Mouse (Mus musculus) liver (tissue): ENCODE results near the gene Lrtm1.

Source experiments
- DNase-seq: peaks from one replicate; pipeline ENCODE4 v3.0.0-alpha.2; 2020; ENCODE audit warnings: mixed read lengths

The Lrtm1 gene

DNA sequence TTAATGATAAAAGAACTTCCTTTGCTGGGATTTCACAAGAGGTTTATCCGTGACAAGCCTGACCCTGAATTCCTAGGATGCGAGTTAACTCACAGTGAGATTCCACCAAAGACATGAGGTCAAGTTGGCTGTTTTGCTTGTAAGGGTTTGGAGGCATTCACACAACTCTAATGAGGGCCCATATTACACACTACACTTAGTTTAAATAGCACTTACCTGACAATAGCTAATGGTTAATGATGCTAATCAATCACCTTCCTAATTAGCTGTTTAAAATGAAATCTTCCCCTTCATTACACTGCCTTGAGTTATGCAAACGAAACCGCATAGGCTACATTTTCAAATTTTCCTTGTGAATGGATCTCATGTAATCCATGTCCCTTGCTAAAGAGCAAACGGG lies 20.2 kb downstream of the Lrtm1 start:
- no peak for DNase-seq

GRCm38 (mm10) chr14:29040606-29041364 lies 22.8 kb downstream of the Lrtm1 start:
- no peak for DNase-seq

- no peak for DNase-seq
Measured at GRCm38 (mm10) chr14:29041498-29041897, 23.5 kb downstream of the Lrtm1 start.

DNA sequence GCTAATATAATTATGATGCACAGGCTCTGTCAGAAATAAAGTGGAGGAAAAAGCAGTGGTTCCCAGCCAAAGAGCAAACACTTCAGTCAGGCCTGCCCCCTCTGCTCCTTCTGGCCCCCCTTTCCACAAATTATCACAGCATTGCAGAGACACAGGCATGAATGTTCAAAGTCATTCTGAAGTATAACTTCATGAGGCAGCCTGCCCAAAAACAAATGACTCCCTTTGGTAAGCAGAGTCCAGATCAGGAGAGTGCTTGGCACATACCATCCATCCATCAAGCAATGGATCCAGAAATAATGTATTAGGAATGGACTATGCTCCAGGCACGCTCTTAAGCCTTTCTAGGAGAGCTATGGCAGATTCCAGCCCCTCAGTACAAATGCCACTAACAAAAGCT lies 24.3 kb downstream of the Lrtm1 start:
- no peak for DNase-seq

GRCm38 (mm10) chr14:29051951-29052835 lies 34.2 kb downstream of the Lrtm1 start:
- DNase-seq = no peak

GRCm38 (mm10) chr14:29060679-29061078 lies 42.7 kb downstream of the Lrtm1 start:
- no peak for DNase-seq

DNA sequence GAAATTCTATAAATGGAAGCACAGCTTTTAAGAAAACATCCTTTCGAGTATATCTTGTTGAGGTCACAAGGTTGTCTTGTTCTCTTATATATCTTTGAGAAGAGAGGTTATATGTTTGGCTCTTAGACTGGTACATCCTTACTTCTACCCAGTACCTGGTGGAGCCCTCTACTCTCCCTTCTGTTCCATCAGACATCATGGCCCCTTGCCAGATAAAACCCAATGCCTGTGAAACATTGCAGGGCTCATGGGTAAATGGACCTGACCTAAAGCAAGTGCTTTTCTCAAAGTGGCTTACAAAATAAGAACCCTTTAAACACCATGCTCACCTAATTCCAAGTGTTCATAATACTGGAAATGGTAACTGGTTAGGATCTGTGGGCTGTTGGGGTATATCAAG lies 43.5 kb downstream of the Lrtm1 start:
- no peak for DNase-seq

GRCm38 (mm10) chr14:29062676-29063075 lies 44.7 kb downstream of the Lrtm1 start:
- no peak for DNase-seq

DNA sequence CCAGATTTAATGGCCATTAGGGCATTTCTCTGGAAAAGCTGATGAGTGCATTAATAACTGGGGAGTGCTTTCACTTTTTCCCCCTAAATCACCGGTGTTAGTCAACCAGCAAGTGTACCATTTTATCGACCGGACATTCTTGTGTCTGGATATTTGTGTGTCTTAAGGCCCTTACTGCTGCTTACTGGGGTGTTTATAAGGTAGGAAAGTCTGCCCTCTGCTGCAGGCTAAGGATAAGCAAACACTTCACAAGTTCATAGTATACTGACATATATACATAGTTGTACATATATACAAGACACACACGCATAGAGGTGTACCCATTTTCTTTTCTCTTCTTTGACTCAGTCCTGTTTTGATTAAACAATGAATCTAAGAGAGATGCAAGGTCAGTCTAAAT lies 55.7 kb downstream of the Lrtm1 start:
- no peak for DNase-seq

GRCm38 (mm10) chr14:29077418-29077817 lies 59.4 kb downstream of the Lrtm1 start:
- no peak for DNase-seq

GRCm38 (mm10) chr14:29080228-29080627 lies 62.2 kb downstream of the Lrtm1 start:
- no peak for DNase-seq

DNA sequence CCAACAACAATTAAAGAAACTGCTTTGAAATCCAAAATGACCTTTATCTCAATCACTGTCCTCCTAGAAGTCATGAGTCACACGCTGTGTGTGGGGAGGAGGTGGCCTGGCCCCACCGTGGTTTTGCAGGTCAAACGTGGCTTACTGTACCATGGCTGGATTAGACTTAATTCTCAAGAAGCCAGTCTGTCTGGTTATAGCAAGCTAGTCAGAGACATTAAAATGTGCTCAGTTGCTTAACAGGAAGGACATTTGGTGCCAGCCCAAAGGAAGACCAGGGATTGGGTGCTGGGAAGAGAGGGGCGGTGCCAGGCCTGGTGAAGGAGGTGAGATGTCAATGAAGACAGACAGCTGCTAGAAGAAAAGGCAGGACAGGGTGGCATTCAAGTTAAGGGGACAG lies 62.6 kb downstream of the Lrtm1 start:
- DNase-seq = no peak

- DNase-seq = no peak
Measured at GRCm38 (mm10) chr14:29082171-29082570, 64.2 kb downstream of the Lrtm1 start.
